Mouse (Mus musculus): ENCODE results near the gene Hmcn2. TPM values are rescaled to one million over a fixed set of nuclear protein-coding genes. Genes with fewer than 3 reads are reported as not detected.

The Hmcn2 gene
- polyA plus RNA-seq, 1 experiment = 4.1 TPM

GRCm38 (mm10) chr2:31435567-31435966 is 121.4 kb downstream of the Hmcn2 start:
- TF ChIP-seq CEBPB (IDR thresholded peaks at IDR 0.05; ENCODE audit: low read depth) = no peak
- TF ChIP-seq CTCF (IDR thresholded peaks at IDR 0.05; ENCODE audit: control insufficient read depth, insufficient read depth, insufficient read length) = peak; percentile 72
- H3K27me3 ChIP-seq (ENCODE audit: control insufficient read depth, insufficient read depth, insufficient read length) = peaks cover 34% of the 10 kb centered on the region
- no peaks in the 10 kb centered on the region for H3K36me3 ChIP-seq (ENCODE audit: control insufficient read depth, insufficient read depth)
- no peaks in the 10 kb centered on the region for H3K79me2 ChIP-seq (ENCODE audit: control insufficient read depth, insufficient read depth)
- peak overlapping the region; percentile 13 for H3ac ChIP-seq (ENCODE audit: control insufficient read depth, insufficient read length, low read depth)
- no peaks in the 10 kb centered on the region for H3K79me3 ChIP-seq (ENCODE audit: low read depth)
- H3K4me3 ChIP-seq (ENCODE audit: insufficient read depth, poor library complexity, severe bottlenecking) = no peak overlapping the region

- no peak overlapping the region for H3ac ChIP-seq (ENCODE audit: control insufficient read depth, insufficient read length, low read depth)
- H3K4me3 ChIP-seq (ENCODE audit: insufficient read depth, poor library complexity, severe bottlenecking) = no peak overlapping the region
- peaks cover 13% of the 10 kb centered on the region for H3K27me3 ChIP-seq (ENCODE audit: control insufficient read depth, insufficient read depth, insufficient read length)
- TF ChIP-seq USF1 (IDR thresholded peaks at IDR 0.05; ENCODE audit: low read depth) (no peak), MYOG (IDR thresholded peaks at IDR 0.05; ENCODE audit: control insufficient read depth, extremely low read depth, insufficient read length) (no peak), FOSL1 (IDR thresholded peaks at IDR 0.05; ENCODE audit: insufficient read depth, low read length, poor library complexity, severe bottlenecking) (no peak), CTCF (IDR thresholded peaks at IDR 0.05; ENCODE audit: control insufficient read depth, insufficient read depth, insufficient read length) (no peak), CEBPB (IDR thresholded peaks at IDR 0.05; ENCODE audit: low read depth) (no peak), MAX (IDR thresholded peaks at IDR 0.05) (no peak), MYOD1 (IDR thresholded peaks at IDR 0.05; ENCODE audit: control insufficient read depth, insufficient read length, low read depth) (no peak)
- no peaks in the 10 kb centered on the region for H3K79me3 ChIP-seq (ENCODE audit: low read depth)
- H3K79me2 ChIP-seq (ENCODE audit: control insufficient read depth, insufficient read depth) = no peaks in the 10 kb centered on the region
- H3K36me3 ChIP-seq (ENCODE audit: control insufficient read depth, insufficient read depth) = no peaks in the 10 kb centered on the region
Measured at GRCm38 (mm10) chr2:31437480-31438245, 123.4 kb downstream of the Hmcn2 start.

GRCm38 (mm10) chr2:31439576-31439975 is 125.4 kb downstream of the Hmcn2 start:
- TF ChIP-seq MAX (IDR thresholded peaks at IDR 0.05) = no peak
- TF ChIP-seq CTCF (IDR thresholded peaks at IDR 0.05; ENCODE audit: control insufficient read depth, insufficient read depth, insufficient read length) = no peak
- TF ChIP-seq CEBPB (IDR thresholded peaks at IDR 0.05; ENCODE audit: low read depth) = no peak
- TF ChIP-seq MYOG (IDR thresholded peaks at IDR 0.05; ENCODE audit: control insufficient read depth, extremely low read depth, insufficient read length) = no peak
- no peak for TF ChIP-seq FOSL1 (IDR thresholded peaks at IDR 0.05; ENCODE audit: insufficient read depth, low read length, poor library complexity, severe bottlenecking)
- no peak for TF ChIP-seq USF1 (IDR thresholded peaks at IDR 0.05; ENCODE audit: low read depth)
- no peak for TF ChIP-seq MYOD1 (IDR thresholded peaks at IDR 0.05; ENCODE audit: control insufficient read depth, insufficient read length, low read depth)
- no peak overlapping the region for H3K4me3 ChIP-seq (ENCODE audit: insufficient read depth, poor library complexity, severe bottlenecking)
- no peak overlapping the region for H3ac ChIP-seq (ENCODE audit: control insufficient read depth, insufficient read length, low read depth)
- no peaks in the 10 kb centered on the region for H3K79me2 ChIP-seq (ENCODE audit: control insufficient read depth, insufficient read depth)
- no peaks in the 10 kb centered on the region for H3K79me3 ChIP-seq (ENCODE audit: low read depth)
- H3K36me3 ChIP-seq (ENCODE audit: control insufficient read depth, insufficient read depth) = no peaks in the 10 kb centered on the region
- no peaks in the 10 kb centered on the region for H3K27me3 ChIP-seq (ENCODE audit: control insufficient read depth, insufficient read depth, insufficient read length)

GRCm38 (mm10) chr2:31442480-31443160 is 128.4 kb downstream of the Hmcn2 start:
- TF ChIP-seq USF1 (IDR thresholded peaks at IDR 0.05; ENCODE audit: low read depth) = no peak
- TF ChIP-seq MYOD1 (IDR thresholded peaks at IDR 0.05; ENCODE audit: control insufficient read depth, insufficient read length, low read depth) = peak; percentile 8
- Histone ChIP-seq H3ac (ENCODE audit: control insufficient read depth, insufficient read length, low read depth) (no peak overlapping the region), H3K79me2 (ENCODE audit: control insufficient read depth, insufficient read depth) (no peaks in the 10 kb centered on the region), H3K27me3 (ENCODE audit: control insufficient read depth, insufficient read depth, insufficient read length) (no peaks in the 10 kb centered on the region), H3K36me3 (ENCODE audit: control insufficient read depth, insufficient read depth) (no peaks in the 10 kb centered on the region), H3K79me3 (ENCODE audit: low read depth) (no peaks in the 10 kb centered on the region), H3K4me3 (ENCODE audit: insufficient read depth, poor library complexity, severe bottlenecking) (no peak overlapping the region)

GRCm38 (mm10) chr2:31446036-31446435 is 131.8 kb downstream of the Hmcn2 start:
- no peaks in the 10 kb centered on the region for H3K79me3 ChIP-seq (ENCODE audit: low read depth)
- no peaks in the 10 kb centered on the region for H3K36me3 ChIP-seq (ENCODE audit: control insufficient read depth, insufficient read depth)
- H3ac ChIP-seq (ENCODE audit: control insufficient read depth, insufficient read length, low read depth) = no peak overlapping the region
- TF ChIP-seq MYOG (IDR thresholded peaks at IDR 0.05; ENCODE audit: control insufficient read depth, extremely low read depth, insufficient read length) (no peak), CTCF (IDR thresholded peaks at IDR 0.05; ENCODE audit: control insufficient read depth, insufficient read depth, insufficient read length) (no peak), MAX (IDR thresholded peaks at IDR 0.05) (no peak), USF1 (IDR thresholded peaks at IDR 0.05; ENCODE audit: low read depth) (no peak), MYOD1 (IDR thresholded peaks at IDR 0.05; ENCODE audit: control insufficient read depth, insufficient read length, low read depth) (no peak), FOSL1 (IDR thresholded peaks at IDR 0.05; ENCODE audit: insufficient read depth, low read length, poor library complexity, severe bottlenecking) (no peak)
- H3K27me3 ChIP-seq (ENCODE audit: control insufficient read depth, insufficient read depth, insufficient read length) = no peaks in the 10 kb centered on the region
- H3K79me2 ChIP-seq (ENCODE audit: control insufficient read depth, insufficient read depth) = no peaks in the 10 kb centered on the region
- no peak overlapping the region for H3K4me3 ChIP-seq (ENCODE audit: insufficient read depth, poor library complexity, severe bottlenecking)

GRCm38 (mm10) chr2:31446456-31446855 is 132.2 kb downstream of the Hmcn2 start:
- H3K79me2 ChIP-seq (ENCODE audit: control insufficient read depth, insufficient read depth) = no peaks in the 10 kb centered on the region
- no peaks in the 10 kb centered on the region for H3K79me3 ChIP-seq (ENCODE audit: low read depth)
- H3ac ChIP-seq (ENCODE audit: control insufficient read depth, insufficient read length, low read depth) = no peak overlapping the region
- TF ChIP-seq MAX (IDR thresholded peaks at IDR 0.05) = no peak
- TF ChIP-seq FOSL1 (IDR thresholded peaks at IDR 0.05; ENCODE audit: insufficient read depth, low read length, poor library complexity, severe bottlenecking) = no peak
- no peak for TF ChIP-seq MYOG (IDR thresholded peaks at IDR 0.05; ENCODE audit: control insufficient read depth, extremely low read depth, insufficient read length)
- TF ChIP-seq USF1 (IDR thresholded peaks at IDR 0.05; ENCODE audit: low read depth) = no peak
- no peak for TF ChIP-seq MYOD1 (IDR thresholded peaks at IDR 0.05; ENCODE audit: control insufficient read depth, insufficient read length, low read depth)
- TF ChIP-seq CTCF (IDR thresholded peaks at IDR 0.05; ENCODE audit: control insufficient read depth, insufficient read depth, insufficient read length) = no peak
- H3K36me3 ChIP-seq (ENCODE audit: control insufficient read depth, insufficient read depth) = no peaks in the 10 kb centered on the region
- H3K27me3 ChIP-seq (ENCODE audit: control insufficient read depth, insufficient read depth, insufficient read length) = no peaks in the 10 kb centered on the region
- no peak overlapping the region for H3K4me3 ChIP-seq (ENCODE audit: insufficient read depth, poor library complexity, severe bottlenecking)

Measured in C2C12 (cell line).